Comparison of ENCODE assay signal across 8 mouse cellular contexts in the genomic region with DNA sequence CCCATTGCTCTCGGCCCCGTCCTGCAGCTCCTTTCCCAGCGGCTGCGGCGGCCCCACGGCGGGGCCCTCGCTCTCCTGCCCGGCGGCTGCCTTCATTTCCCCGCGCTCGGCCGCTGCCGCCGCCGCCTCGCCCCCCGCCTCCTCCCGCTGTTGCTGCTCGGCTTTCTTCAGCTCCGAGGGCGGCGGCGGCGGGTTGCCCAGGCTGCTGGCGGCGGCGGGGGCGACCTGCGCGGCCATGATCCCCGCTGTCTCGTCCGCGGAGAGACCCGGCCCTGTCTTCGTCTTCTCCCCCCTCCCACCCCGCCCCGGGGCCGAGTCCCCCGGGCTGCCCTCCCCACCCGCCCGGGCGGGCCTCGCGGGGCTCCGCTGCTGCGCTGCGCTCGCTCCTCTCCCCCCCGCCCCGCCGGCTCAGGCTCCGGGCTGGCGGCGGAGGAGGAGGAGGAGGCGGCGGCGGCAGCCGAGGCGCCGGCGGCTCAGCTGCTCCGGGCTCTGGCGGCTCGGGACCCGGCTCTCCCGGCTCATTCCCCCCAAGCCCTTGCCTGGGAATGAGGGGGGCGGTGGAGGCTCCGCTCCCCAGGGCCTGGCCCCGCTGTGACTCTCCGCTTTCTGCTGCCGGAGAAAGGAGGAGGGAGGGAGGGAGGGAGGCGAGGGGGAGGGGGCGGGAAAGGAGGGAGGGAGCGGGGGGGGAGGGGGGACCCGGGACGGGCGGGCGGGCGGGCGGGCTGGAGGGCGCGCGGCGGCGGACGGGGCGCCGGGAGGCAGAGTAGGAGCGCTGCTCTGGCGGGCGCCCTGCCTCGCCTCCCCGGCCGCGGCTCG. TPM values are rescaled to one million over a fixed set of nuclear protein-coding genes. Genes with fewer than 3 reads are reported as not detected.
DNase-seq lines count a peak whose midpoint lies in the region; ATAC-seq lines count a peak whose summit lies in the region.

No protein-coding gene starts in this region.

- peaks cover 19% of the 10 kb centered on the region for H3K36me3 ChIP-seq in megakaryocyte, embryonic 14.5 days (replicated peaks; ENCODE audit: low read length)
- H3K36me3 ChIP-seq in kidney, embryonic 14.5 days (ENCODE audit: control insufficient read depth, insufficient read depth, low read length) = peaks cover 9% of the 10 kb centered on the region; the same call in 1 of the 2 replicates
- H3K36me3 ChIP-seq in liver, embryonic 12.5 days = peaks cover 19% of the 10 kb centered on the region
- H3K36me3 ChIP-seq in neural tube, embryonic 15.5 days = no peaks in the 10 kb centered on the region

- no peaks in the 10 kb centered on the region for H3K27me3 ChIP-seq in megakaryocyte, embryonic 14.5 days (replicated peaks)
- H3K27me3 ChIP-seq in kidney, embryonic 14.5 days (ENCODE audit: control insufficient read depth, insufficient read depth, low read length) = no peaks in the 10 kb centered on the region
- no peaks in the 10 kb centered on the region for H3K27me3 ChIP-seq in liver, embryonic 12.5 days (replicated peaks)
- H3K27me3 ChIP-seq in neural tube, embryonic 15.5 days (replicated peaks) = no peaks in the 10 kb centered on the region

- H3K4me3 ChIP-seq in megakaryocyte, embryonic 14.5 days (replicated peaks) = peak overlapping the region; percentile 94
- peak overlapping the region; percentile 100 for H3K4me3 ChIP-seq in kidney, embryonic 14.5 days (ENCODE audit: low read length)
- H3K4me3 ChIP-seq in liver, embryonic 12.5 days = peak overlapping the region; percentile 99
- H3K4me3 ChIP-seq in neural tube, embryonic 15.5 days (replicated peaks) = peak overlapping the region; percentile 96

- peak overlapping the region; percentile 91 for H3K4me2 ChIP-seq in kidney, embryonic 14.5 days (replicated peaks; ENCODE audit: low read depth, low read length)
- H3K4me2 ChIP-seq in liver, embryonic 12.5 days = peak overlapping the region; percentile 97
- peak overlapping the region; percentile 94 for H3K4me2 ChIP-seq in neural tube, embryonic 15.5 days

- peak; percentile 86 for DNase-seq in embryo, embryonic 9.5 days (ENCODE audit: extremely low spot score)
- peak; percentile 70 to 80 for DNase-seq in heart, adult 9 months (ENCODE audit: low spot score in 2 of 2)
- peak; percentile 77 for DNase-seq in testis, postnatal 14 days (ENCODE audit: low spot score)

- H3K4me1 ChIP-seq in megakaryocyte, embryonic 14.5 days = peaks cover 41% of the 10 kb centered on the region
- H3K4me1 ChIP-seq in kidney, embryonic 14.5 days (ENCODE audit: control insufficient read depth, insufficient read depth, low read length) = peaks cover 38% of the 10 kb centered on the region
- peaks cover 58% of the 10 kb centered on the region for H3K4me1 ChIP-seq in liver, embryonic 12.5 days
- peaks cover 45% of the 10 kb centered on the region for H3K4me1 ChIP-seq in neural tube, embryonic 15.5 days

- peak overlapping the region; percentile 100 for H3K27ac ChIP-seq in kidney, embryonic 14.5 days (ENCODE audit: low read depth, low read length)
- peak overlapping the region; percentile 100 for H3K27ac ChIP-seq in liver, embryonic 12.5 days
- H3K27ac ChIP-seq in neural tube, embryonic 15.5 days (replicated peaks) = peak overlapping the region; percentile 100

- H3K9ac ChIP-seq in kidney, embryonic 14.5 days (ENCODE audit: low read depth, low read length) = peak overlapping the region; percentile 100
- peak overlapping the region; percentile 100 for H3K9ac ChIP-seq in liver, embryonic 12.5 days
- H3K9ac ChIP-seq in neural tube, embryonic 15.5 days (replicated peaks) = peak overlapping the region; percentile 100

- H3K9me3 ChIP-seq in megakaryocyte, embryonic 14.5 days = no peaks in the 10 kb centered on the region
- H3K9me3 ChIP-seq in kidney, embryonic 14.5 days (ENCODE audit: control insufficient read depth, low read length) = no peaks in the 10 kb centered on the region
- H3K9me3 ChIP-seq in liver, embryonic 12.5 days (replicated peaks) = no peaks in the 10 kb centered on the region
- no peaks in the 10 kb centered on the region for H3K9me3 ChIP-seq in neural tube, embryonic 15.5 days (replicated peaks)

- under 1% methylated on average over 48 of the region's 99 CpGs for WGBS in kidney, embryonic 14.5 days
- WGBS in liver, embryonic 12.5 days (ENCODE audit: insufficient replicate concordance) = under 1% methylated on average over 46 of the region's 99 CpGs
- under 1% methylated on average over 36 of the region's 99 CpGs for WGBS in neural tube, embryonic 15.5 days

- ATAC-seq in megakaryocyte, adult 5-6 weeks (ENCODE audit: poor library complexity, severe bottlenecking) = no peak
- peak; percentile 53 for ATAC-seq in kidney, embryonic 14.5 days (ENCODE audit: low FRiP score, low TSS enrichment)
- ATAC-seq in liver, embryonic 12.5 days = peak; percentile 47
- ATAC-seq in neural tube, embryonic 15.5 days (ENCODE audit: low FRiP score) = peak; percentile 70

RNA-seq across cellular contexts. Expression of gene Arid1a, which starts 3.0 kb away (rescaled TPM):
- 29.1 and 51.7 TPM in 2 replicates for polyA plus RNA-seq in megakaryocyte, embryonic 14.5 days (2012; ENCODE audit: insufficient read depth, low replicate concordance)
- 95.9 and 112 TPM in 2 replicates for total RNA-seq in megakaryocyte, adult 5-6 weeks (2015)
- 29.7 and 40.6 TPM in 2 replicates for total RNA-seq in megakaryocyte, adult 5-6 weeks (2017)
- polyA plus RNA-seq in kidney, embryonic 14.5 days (2014; fragmentation: Nextera tagmentation; extraction: Ambion mirVana) = 40.5 and 51.7 TPM in 2 replicates
- polyA plus RNA-seq in liver, embryonic 12.5 days (2016; fragmentation: Nextera tagmentation; extraction: Ambion mirVana) = 14.7 TPM in 2 replicates
- polyA plus RNA-seq in neural tube, embryonic 15.5 days (2015; fragmentation: Nextera tagmentation; extraction: Ambion mirVana) = 26.9 and 28.7 TPM in 2 replicates
